In the genomic region with DNA sequence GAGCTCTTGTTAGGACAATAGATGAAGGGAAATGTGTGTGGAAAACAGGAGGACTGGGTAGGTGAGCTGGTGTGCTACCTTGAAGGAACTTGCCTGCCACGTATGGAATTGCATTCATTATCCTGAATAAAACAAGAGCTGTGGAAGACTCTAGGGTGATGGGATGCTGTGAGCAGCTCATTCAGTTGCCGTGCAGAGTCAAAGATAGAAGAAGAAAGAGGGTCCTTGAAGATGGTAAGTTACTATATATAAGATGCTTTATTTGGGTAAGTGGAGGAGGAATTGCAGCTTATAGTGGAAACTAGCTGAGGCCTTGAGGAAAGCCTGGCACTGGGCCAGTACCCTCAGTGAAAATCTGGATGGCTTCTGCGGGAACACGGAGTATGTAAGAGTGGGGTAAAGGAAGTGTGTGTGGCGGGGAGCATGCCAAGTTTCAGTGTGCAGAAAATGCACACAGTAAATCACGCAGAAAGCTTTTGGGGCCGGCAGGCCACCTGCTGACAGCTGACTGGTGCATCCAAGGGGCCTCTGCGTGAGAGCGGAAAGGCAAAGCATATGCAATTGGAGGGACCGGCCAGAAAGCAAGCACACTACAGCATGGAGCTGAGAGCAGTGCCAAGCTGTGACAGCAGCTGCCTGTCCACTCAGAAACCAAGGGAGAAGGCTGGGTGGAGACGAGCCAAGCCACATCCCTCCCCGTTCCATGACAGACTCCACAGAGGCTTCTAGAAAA, we compare ENCODE assay signal across 8 mouse cellular contexts.
A peak's percentile ranks its signal among the peaks of the same experiment; 100 is the strongest.
DNase-seq lines count a peak whose midpoint lies in the region; TF ChIP-seq lines count a peak whose summit lies in the region.
"Had no signal": no experiment of that assay in that cellular context is flagged by ENCODE, and none has a peak within 500 bp of the region (broad histone marks: within the 10 kb centered on the region; RNA-seq: fewer than 3 reads in every experiment).

No protein-coding gene starts in this region.

- TF ChIP-seq CTCF in lung, adult 2 months (IDR thresholded peaks at IDR 0.05; ENCODE audit: insufficient read depth, low read length), result no peak

- no peak overlapping the region for H3K4me3 ChIP-seq in lung, adult 2 months (replicated peaks; ENCODE audit: extremely low read depth, low read depth, low read length)
- H3K4me3 ChIP-seq: liver, embryonic 15.5 days had no signal

- H3K4me1 ChIP-seq in lung, adult 2 months (ENCODE audit: control insufficient read depth, insufficient read depth, low read length), result no peaks in the 10 kb centered on the region
- H3K4me1 ChIP-seq: liver, embryonic 15.5 days had no signal

- 28% methylated on average over 12 of the region's 12 CpGs for WGBS in lung, adult 2 months

- DNase-seq in lung, adult 2 months, result peak; percentile 7
- no peak for DNase-seq in lung, postnatal 25 days (ENCODE audit: low spot score)
- peak; percentile 69 for DNase-seq in cerebellum, adult 8-10 months
- peak; percentile 81 to 87 for DNase-seq in frontal cortex, postnatal 36 days (ENCODE audit: low spot score in 2 of 2)
- peak; percentile 55 to 80 for DNase-seq in left cerebral cortex, adult 8-10 months (ENCODE audit: low spot score in 2 of 2)
- peak; percentile 5 for DNase-seq in ovary, postnatal 10 days (ENCODE audit: low spot score)
- no peak for DNase-seq in thymus, postnatal 14 days

- no peak for TF ChIP-seq POLR2A in lung, adult 2 months (IDR thresholded peaks at IDR 0.05; ENCODE audit: borderline replicate concordance, extremely low read depth, low read depth, low read length)

Comparison
In these comparisons a context has a peak if more than half of its experiments do, and no peak if none do; other contexts are left out.
1. DNase-seq: peak in lung, adult 2 months (single experiment), cerebellum, adult 8-10 months (single experiment), frontal cortex, postnatal 36 days (2 of 2), left cerebral cortex, adult 8-10 months (2 of 2) and ovary, postnatal 10 days (single experiment); none in lung, postnatal 25 days (single experiment) and thymus, postnatal 14 days (single experiment).